Mouse (Mus musculus): Measurements from ENCODE around the gene Ankrd65. TPM values are rescaled to one million over a fixed set of nuclear protein-coding genes. Genes with fewer than 3 reads are reported as not detected.
A peak's percentile ranks its signal among the peaks of the same experiment; 100 is the strongest.

Gene Ankrd65
- total RNA-seq, 2 experiments from 2014 or later: not detected

DNA sequence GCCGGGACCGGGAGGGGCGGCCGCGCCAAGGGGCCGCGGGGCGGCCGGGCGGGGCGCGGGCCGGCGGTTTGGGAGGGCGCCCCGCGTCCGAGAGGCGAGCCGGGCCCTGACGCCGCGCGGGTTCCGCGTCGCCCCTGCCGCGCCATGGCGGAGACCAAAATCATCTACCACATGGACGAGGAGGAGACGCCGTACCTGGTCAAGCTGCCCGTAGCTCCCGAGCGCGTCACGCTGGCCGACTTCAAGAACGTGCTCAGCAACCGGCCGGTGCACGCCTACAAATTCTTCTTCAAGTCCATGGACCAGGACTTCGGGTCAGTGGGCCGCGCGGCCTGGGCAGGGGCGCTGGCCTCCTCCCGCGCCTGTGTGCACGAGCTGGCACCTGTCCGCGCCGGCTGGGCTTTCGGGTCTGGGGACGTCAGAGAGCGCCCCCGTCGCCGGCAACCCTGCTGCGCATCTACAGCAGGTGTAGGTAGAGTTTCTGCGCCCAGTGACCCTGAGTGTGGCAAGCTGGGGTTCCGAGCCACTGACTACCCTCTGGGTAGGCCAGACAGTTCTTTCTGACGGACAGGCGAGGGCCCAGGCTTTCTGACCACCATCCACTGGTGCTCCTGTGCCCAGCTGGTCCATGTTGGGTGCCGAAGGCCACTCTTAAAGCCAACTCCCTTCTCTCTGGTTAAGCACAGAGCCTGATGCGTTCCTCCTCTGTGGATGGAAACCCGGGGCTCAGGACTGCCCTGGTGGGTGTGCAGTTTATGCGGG is 57.5 kb downstream of the Ankrd65 start:
- peak; percentile 46 to 55 for DNase-seq

DNA sequence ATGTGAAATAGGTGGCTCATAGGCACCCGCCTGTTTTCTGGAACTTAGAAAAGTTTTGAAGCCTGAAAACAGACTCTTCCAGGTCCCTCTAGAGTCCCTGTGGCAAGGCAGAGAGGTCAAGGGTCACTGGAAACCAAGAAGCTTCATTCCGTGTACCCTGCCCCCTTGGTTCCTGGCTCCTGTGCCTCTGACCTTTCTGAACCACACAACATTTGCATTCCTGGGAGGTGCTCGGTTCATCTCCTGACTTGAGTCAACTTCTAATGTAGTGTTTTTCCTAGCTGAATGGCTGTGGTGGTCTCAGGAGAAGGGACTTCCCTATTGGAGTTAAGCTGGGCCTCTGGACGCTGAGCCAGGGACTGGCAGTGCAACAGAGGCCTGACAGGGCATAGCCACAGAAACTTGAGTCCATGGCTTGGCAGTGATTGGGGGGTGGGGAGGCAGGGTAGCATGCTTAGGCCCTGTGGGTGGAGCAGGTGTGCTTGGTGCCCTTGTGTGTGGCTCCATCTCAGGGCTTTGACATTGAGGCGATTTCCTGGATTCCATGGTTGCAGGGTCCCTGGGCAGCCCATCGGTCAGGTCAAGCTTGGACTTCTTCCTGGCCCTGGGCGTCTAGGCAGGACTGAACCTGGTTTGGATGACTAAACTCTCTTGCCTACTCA is 58.3 kb downstream of the Ankrd65 start:
- DNase-seq: no peak

Small RNA genes lying within 50 kb of the gene (microRNA-seq; reads per million reads assigned to microRNA genes)
- not detected for gene Gm27743

Other genes with a start within 250 kb of the Ankrd65 start
- gene Nadk, start 228.1 kb upstream of the Ankrd65 start, total RNA-seq (2021): 100 to 1,000 TPM; 175 to 310 TPM
- 10 to 100 TPM; 34.0 to 43.3 TPM for gene Slc35e2, start 189.0 kb upstream of the Ankrd65 start, total RNA-seq (2021)
- gene Cdk11b, start 165.6 kb upstream of the Ankrd65 start, total RNA-seq (2021): 10 to 100 TPM; 42.5 to 52.6 TPM
- gene Gm10563, start 145.0 kb upstream of the Ankrd65 start, total RNA-seq (2021): not detected
- gene Mmp23, start 137.1 kb upstream of the Ankrd65 start, total RNA-seq (2021): 1 to 10 TPM; 5.5 to 8.9 TPM
- 10 to 100 TPM; 43.6 to 48.9 TPM for gene Mib2, start 121.2 kb upstream of the Ankrd65 start, total RNA-seq (2021)
- gene Fndc10, start 96.1 kb upstream of the Ankrd65 start, total RNA-seq (2021): 10 to 100 TPM; 31.3 to 59.8 TPM
- 100 to 1,000 TPM in 1 of 2 experiments, 10 to 100 TPM in 1; 98.1 to 123 TPM for gene Ssu72, start 85.6 kb upstream of the Ankrd65 start, total RNA-seq (2021)
- under 1 TPM; 0.70 to 0.72 TPM for gene Tmem240, start 55.6 kb upstream of the Ankrd65 start, total RNA-seq (2021)
- gene Atad3a, start 29.3 kb upstream of the Ankrd65 start, total RNA-seq (2021): 10 to 100 TPM; 83.2 to 94.1 TPM
- 1 to 10 TPM; 3.4 to 6.0 TPM for gene Vwa1, start 15.7 kb upstream of the Ankrd65 start, total RNA-seq (2021)
- gene Tmem88b, start 4.6 kb upstream of the Ankrd65 start, total RNA-seq (2021): under 1 TPM; 0.30 to 0.56 TPM
- 100 to 1,000 TPM; 133 to 141 TPM for gene Mrpl20, start 12.4 kb downstream of the Ankrd65 start, total RNA-seq (2021)
- 100 to 1,000 TPM in 1 of 2 experiments, 10 to 100 TPM in 1; 86.3 to 122 TPM for gene Ccnl2, start 22.1 kb downstream of the Ankrd65 start, total RNA-seq (2021)
- 100 to 1,000 TPM; 140 to 170 TPM for gene Aurkaip1, start 40.8 kb downstream of the Ankrd65 start, total RNA-seq (2021)
- gene Mxra8, start 49.2 kb downstream of the Ankrd65 start, total RNA-seq (2021): 10 to 100 TPM; 40.2 to 47.0 TPM
- 10 to 100 TPM; 61.2 to 61.7 TPM for gene Dvl1, start 57.0 kb downstream of the Ankrd65 start, total RNA-seq (2021)
- under 1 TPM; 0.23 TPM for gene Tas1r3, start 72.9 kb downstream of the Ankrd65 start, total RNA-seq (2021)
- 10 to 100 TPM in 1 of 2 experiments, 1 to 10 TPM in 1; 9.7 to 21.8 TPM for gene Cptp, start 79.0 kb downstream of the Ankrd65 start, total RNA-seq (2021)
- 10 to 100 TPM; 30.1 to 34.7 TPM for gene Ints11, start 79.1 kb downstream of the Ankrd65 start, total RNA-seq (2021)
- 10 to 100 TPM; 25.1 to 28.1 TPM for gene Pusl1, start 101.3 kb downstream of the Ankrd65 start, total RNA-seq (2021)
- 10 to 100 TPM; 20.1 to 20.7 TPM for gene Acap3, start 101.4 kb downstream of the Ankrd65 start, total RNA-seq (2021)
- gene Ube2j2, start 153.4 kb downstream of the Ankrd65 start, total RNA-seq (2021): 10 to 100 TPM; 70.9 to 81.5 TPM
- 10 to 100 TPM; 43.5 to 89.3 TPM for gene C1qtnf12, start 171.9 kb downstream of the Ankrd65 start, total RNA-seq (2021)
- 1 to 10 TPM; 7.6 to 8.0 TPM for gene B3galt6, start 202.2 kb downstream of the Ankrd65 start, total RNA-seq (2021)
- 100 to 1,000 TPM; 266 to 276 TPM for gene Sdf4, start 202.4 kb downstream of the Ankrd65 start, total RNA-seq (2021)
- under 1 TPM; 0.43 to 0.89 TPM for gene Tnfrsf4, start 223.4 kb downstream of the Ankrd65 start, total RNA-seq (2021)
- under 1 TPM in 1 of 2 experiments, not detected in 1; 0.40 TPM for gene Tnfrsf18, start 235.7 kb downstream of the Ankrd65 start, total RNA-seq (2021)